8 mouse cellular contexts compared by ENCODE assay signal in genomic region chrX:140664479-140665241, GRCm38 (mm10). TPM values are rescaled to one million over a fixed set of nuclear protein-coding genes. Genes with fewer than 3 reads are reported as not detected.
DNase-seq lines count a peak whose midpoint lies in the region; ATAC-seq and TF ChIP-seq lines count a peak whose summit lies in the region.

Gene Mid2 (plus strand): TSS chrX:140664599.

- peak within 1 kb of the TSS; percentile 74 for H3K4me2 ChIP-seq in intestine, embryonic 15.5 days (replicated peaks)

- H3K4me3 ChIP-seq in spleen, adult 2 months (ENCODE audit: extremely low read depth, insufficient read depth, insufficient read length) = peak within 1 kb of the TSS; percentile 36; the same call in 1 of the 2 replicates
- peak within 1 kb of the TSS; percentile 55 for H3K4me3 ChIP-seq in intestine, embryonic 15.5 days (replicated peaks)
- H3K4me3 ChIP-seq in midbrain, embryonic 10.5 days = peak within 1 kb of the TSS; percentile 63
- H3K4me3 ChIP-seq in small intestine, adult 2 months (ENCODE audit: low read depth, low read length) = peak within 1 kb of the TSS; percentile 97

- TF ChIP-seq POLR2A in spleen, adult 2 months (IDR thresholded peaks at IDR 0.05; ENCODE audit: low read depth, low read length) = no peak
- TF ChIP-seq POLR2A in small intestine, adult 2 months (IDR thresholded peaks at IDR 0.05; ENCODE audit: low read depth, low read length) = no peak

- intact Hi-C loops in left cerebral cortex, postnatal 36 days (cut with DNase I) = loop anchor here (10.0 kb wide), 2 partner anchors 80 to 190 kb away; no protein-coding TSS in a partner anchor

- H3K4me1 ChIP-seq in spleen, adult 2 months (ENCODE audit: control insufficient read depth, insufficient read depth, insufficient read length) = no peaks in the 10 kb centered on the region
- no peaks in the 10 kb centered on the region for H3K4me1 ChIP-seq in intestine, embryonic 15.5 days (replicated peaks)
- H3K4me1 ChIP-seq in midbrain, embryonic 10.5 days = no peaks in the 10 kb centered on the region
- H3K4me1 ChIP-seq in small intestine, adult 2 months (ENCODE audit: control insufficient read depth, insufficient read depth, insufficient read length, low read length) = no peaks in the 10 kb centered on the region; the same call in 1 of the 2 replicates

- H3K9ac ChIP-seq in intestine, embryonic 15.5 days = peak within 1 kb of the TSS; percentile 55

- DNase-seq in spleen, adult 2 months (ENCODE audit: low read depth in 1 of 2, low spot score in 2 of 2) = peak in 1 of 2 experiments; percentile 2
- DNase-seq in spleen, postnatal 14 days (ENCODE audit: low spot score in 2 of 2) = no peak
- peak; percentile 46 for DNase-seq in embryo, embryonic 11 days
- peak; percentile 94 for DNase-seq in heart, adult 11 months
- peak; percentile 35 to 49 for DNase-seq in left cerebral cortex, postnatal 36 days (ENCODE audit: low spot score in 2 of 2)
- DNase-seq in midbrain, embryonic 10.5 days (ENCODE audit: low spot score) = peak; percentile 28

- TF ChIP-seq CTCF in spleen, adult 2 months (IDR thresholded peaks at IDR 0.05; ENCODE audit: extremely low read depth, insufficient read depth, insufficient read length, insufficient replicate concordance) = no peak
- TF ChIP-seq CTCF in small intestine, adult 2 months (IDR thresholded peaks at IDR 0.05; ENCODE audit: extremely low read depth, insufficient read length, insufficient replicate concordance, low read depth, low read length) = no peak

- no peaks in the 10 kb centered on the region for H3K36me3 ChIP-seq in spleen, adult 2 months (ENCODE audit: control insufficient read depth, insufficient read depth, low read length)
- no peaks in the 10 kb centered on the region for H3K36me3 ChIP-seq in intestine, embryonic 15.5 days
- no peaks in the 10 kb centered on the region for H3K36me3 ChIP-seq in midbrain, embryonic 10.5 days
- no peaks in the 10 kb centered on the region for H3K36me3 ChIP-seq in small intestine, adult 2 months (ENCODE audit: control insufficient read depth, insufficient read depth, low read length)

- ATAC-seq in intestine, embryonic 15.5 days = peak; percentile 71

- no peaks in the 10 kb centered on the region for H3K27me3 ChIP-seq in spleen, adult 2 months (ENCODE audit: control insufficient read depth, insufficient read depth, low read length)
- peaks cover 13% of the 10 kb centered on the region; the same call in 1 of the 2 replicates for H3K27me3 ChIP-seq in intestine, embryonic 15.5 days (replicated peaks)
- H3K27me3 ChIP-seq in midbrain, embryonic 10.5 days (ENCODE audit: low read depth, poor library complexity, severe bottlenecking) = peaks cover 100% of the 10 kb centered on the region
- H3K27me3 ChIP-seq in small intestine, adult 2 months (ENCODE audit: control insufficient read depth, insufficient read depth, low read length) = no peaks in the 10 kb centered on the region

- 36% methylated on average over 68 of the region's 68 CpGs for WGBS in spleen, adult 2 months
- 24% methylated on average over 67 of the region's 68 CpGs for WGBS in intestine, embryonic 15.5 days
- 37% methylated on average over 66 of the region's 68 CpGs for WGBS in midbrain, embryonic 10.5 days
- WGBS in small intestine, adult 2 months = 26% methylated on average over 56 of the region's 68 CpGs

- no peaks in the 10 kb centered on the region for H3K9me3 ChIP-seq in intestine, embryonic 15.5 days
- H3K9me3 ChIP-seq in midbrain, embryonic 10.5 days (replicated peaks) = no peaks in the 10 kb centered on the region

- peak within 1 kb of the TSS; percentile 9; the same call in 1 of the 2 replicates for H3K27ac ChIP-seq in spleen, adult 2 months (ENCODE audit: insufficient read depth, low read length)
- 0 out of 2 replicates have a peak within 1 kb of the TSS, but pooled peaks have one; percentile 9 for H3K27ac ChIP-seq in intestine, embryonic 15.5 days
- peak within 1 kb of the TSS; percentile 81 for H3K27ac ChIP-seq in midbrain, embryonic 10.5 days (replicated peaks)
- H3K27ac ChIP-seq in small intestine, adult 2 months (ENCODE audit: insufficient read depth, low read depth, low read length) = peak within 1 kb of the TSS; percentile 66

RNA-seq across cellular contexts. Expression of gene Mid2, which starts in this region (rescaled TPM):
- 2.4 and 2.6 TPM in 2 replicates for polyA plus RNA-seq in spleen, adult 2 months (2012; rRNA removed)
- 2.8 and 2.9 TPM in 2 replicates for polyA plus RNA-seq in intestine, embryonic 15.5 days (2015; fragmentation: Nextera tagmentation; extraction: Ambion mirVana)
- 10 to 100 TPM; 21.3 to 23.9 TPM for total RNA-seq in left cerebral cortex, postnatal 36 days (2021)
- 1.8 and 2.1 TPM in 2 replicates for polyA plus RNA-seq in midbrain, embryonic 10.5 days (2016; fragmentation: Nextera tagmentation; extraction: Ambion mirVana)
- 5.4 TPM in 2 replicates for polyA plus RNA-seq in small intestine, adult 2 months (2012; rRNA removed)

Comparison
In these comparisons a context has a peak if more than half of its experiments do, and no peak if none do; other contexts are left out.
1. DNase-seq: peak in embryo, embryonic 11 days (single experiment), heart, adult 11 months (single experiment), left cerebral cortex, postnatal 36 days (2 of 2) and midbrain, embryonic 10.5 days (single experiment); none in spleen, postnatal 14 days (0 of 2).
2. H3K27ac ChIP-seq: peak in every context shown above with its lines; median percentile 81 in midbrain, embryonic 10.5 days; 66 in small intestine, adult 2 months; 9 in spleen, adult 2 months; 9 in intestine, embryonic 15.5 days.
3. H3K4me3 ChIP-seq: peak in every context shown above with its lines; median percentile 97 in small intestine, adult 2 months; 63 in midbrain, embryonic 10.5 days; 55 in intestine, embryonic 15.5 days; 36 in spleen, adult 2 months.